Mouse (Mus musculus) bone marrow macrophage, adult 2 months (primary cell): Measurements from ENCODE around the gene Zfr2.

ENCODE experiments used
- CTCF ChIP-seq: IDR thresholded peaks from 2 replicates; pipeline ENCODE4 v1.5.1; 2012; ENCODE audit warnings: low read depth, mild to moderate bottlenecking, low read length, moderate library complexity
- POLR2A ChIP-seq: IDR thresholded peaks from 2 replicates; pipeline ENCODE4 v1.6.1; 2012; ENCODE audit warnings: mild to moderate bottlenecking, low read depth, low read length, borderline replicate concordance

DNA sequence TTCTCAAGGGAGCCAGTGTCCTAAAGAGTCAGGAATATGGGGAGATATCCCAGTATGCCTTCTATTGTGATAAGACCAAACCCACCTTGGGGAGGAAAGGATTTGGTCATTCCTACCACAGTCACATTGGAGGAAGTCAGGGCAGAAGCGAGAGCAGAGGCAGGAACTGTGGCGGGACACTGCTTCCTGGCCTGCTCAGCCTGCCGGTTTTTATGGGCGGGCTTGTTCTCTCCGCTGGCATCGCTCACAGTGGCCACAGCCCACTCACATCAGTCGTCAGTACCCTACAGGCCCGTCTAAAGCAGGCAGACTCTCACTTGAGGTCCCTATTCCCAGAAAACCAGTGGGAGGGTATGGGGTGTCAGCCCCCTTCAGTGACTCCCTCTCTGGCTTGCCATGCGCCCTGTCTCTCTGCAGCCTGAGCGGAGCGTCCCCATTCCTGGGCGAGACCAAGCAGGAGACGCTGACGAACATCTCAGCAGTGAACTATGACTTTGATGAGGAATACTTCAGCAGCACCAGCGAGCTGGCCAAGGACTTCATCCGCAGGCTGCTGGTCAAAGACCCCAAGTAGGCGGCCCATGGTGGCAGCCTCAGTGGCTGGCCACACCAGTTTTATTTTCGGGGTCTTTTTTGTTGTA lies 41.5 kb upstream of the Zfr2 start:
- TF ChIP-seq CTCF = no peak
- TF ChIP-seq POLR2A = no peak
